Mouse (Mus musculus) hindbrain, embryonic 16.5 days (tissue): ENCODE results near the gene Cnot11. TPM values are rescaled to one million over a fixed set of nuclear protein-coding genes. Genes with fewer than 3 reads are reported as not detected.

ENCODE experiments used
- ATAC-seq: fragments of 200-750 bp; cut with Nextera tagmentation; 2 replicates; pipeline ENCODE4 v1.8.0; 2017; ENCODE audit warnings: moderate TSS enrichment, moderate library complexity
- H3K27ac ChIP-seq: fragments of 300-500 bp; sonication (generic); 2 replicates; pipeline ENCODE4 v1.5.1; 2014; ENCODE audit warnings: low read depth, mild to moderate bottlenecking, control low read depth, low read length, moderate library complexity
- H3K27me3 ChIP-seq: fragments of 300-500 bp; sonication (generic); replicated peaks from 2 replicates; pipeline ENCODE4 v1.6.1; 2014; ENCODE audit warnings: low read length; ENCODE audit not compliant: control insufficient read depth, insufficient read depth
- H3K36me3 ChIP-seq: fragments of 300-500 bp; sonication (generic); 2 replicates; pipeline ENCODE4 v1.6.1; 2014; ENCODE audit warnings: mild to moderate bottlenecking, low read length, moderate library complexity, mixed read lengths; ENCODE audit not compliant: control insufficient read depth, insufficient read depth
- H3K4me1 ChIP-seq: fragments of 300-500 bp; sonication (generic); 2 replicates; pipeline ENCODE4 v1.6.1; 2014; ENCODE audit warnings: low read depth, low read length; ENCODE audit not compliant: control insufficient read depth, insufficient read depth
- H3K4me2 ChIP-seq: fragments of 300-500 bp; sonication (generic); 2 replicates; pipeline ENCODE4 v1.6.1; 2014; ENCODE audit warnings: mild to moderate bottlenecking, low read length, control low read depth, moderate library complexity
- H3K4me3 ChIP-seq: fragments of 300-500 bp; sonication (generic); 2 replicates; pipeline ENCODE4 v1.5.1; 2014; ENCODE audit warnings: mild to moderate bottlenecking, low read length, control low read depth, moderate library complexity
- H3K9ac ChIP-seq: fragments of 300-500 bp; sonication (generic); 2 replicates; pipeline ENCODE4 v1.6.1; 2014; ENCODE audit warnings: low read depth, mild to moderate bottlenecking, control low read depth, low read length, moderate library complexity
- H3K9me3 ChIP-seq: fragments of 300-500 bp; sonication (generic); 2 replicates; pipeline ENCODE4 v1.6.1; 2014; ENCODE audit warnings: mild to moderate bottlenecking, low read length, moderate library complexity; ENCODE audit not compliant: control insufficient read depth
- WGBS: fragments of 180-500 bp; shearing (Covaris S2); extraction: QIAGEN DNeasy Blood & Tissue Kit; methylation state at CpG from one replicate; pipeline ENCODE4 v1.1.7; 2014; 5-methylcytosine and 5-hydroxymethylcytosine counted together
- polyA plus RNA-seq: library from polyadenylated mRNA; unstranded; fragments of >200 nt; fragmentation: Nextera tagmentation; extraction: Ambion mirVana; gene quantifications from 2 replicates; pipeline ENCODE4 v1.2.1, GENCODE M21; 2015

The Cnot11 gene
- polyA plus RNA-seq, 1 experiment from 2014 or later: 11.4 TPM

DNA sequence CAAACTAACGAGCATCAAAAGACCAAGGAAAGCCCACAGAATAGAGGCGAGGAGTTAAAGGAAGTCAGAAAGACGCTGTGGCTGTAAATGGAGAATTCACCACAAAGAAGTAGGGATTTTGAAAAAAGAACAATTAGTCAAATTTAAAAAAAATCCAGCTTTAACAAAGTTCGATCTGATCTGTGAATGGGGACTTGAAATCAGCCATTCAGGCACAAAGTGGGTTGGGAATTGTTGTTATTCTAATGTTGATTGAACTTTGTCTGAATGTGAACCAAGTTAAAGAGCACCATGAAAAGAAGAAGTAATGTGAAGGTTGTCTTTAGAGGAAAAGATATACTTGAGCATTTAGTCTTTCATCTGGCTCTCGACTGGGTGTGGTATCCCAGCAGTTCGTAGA lies 6.5 kb upstream of the Cnot11 start:
- H3K9ac ChIP-seq: no peak overlapping the region
- H3K27me3 ChIP-seq: no peaks in the 10 kb centered on the region
- no peaks in the 10 kb centered on the region for H3K4me1 ChIP-seq
- H3K36me3 ChIP-seq: no peaks in the 10 kb centered on the region
- no peak overlapping the region for H3K27ac ChIP-seq
- H3K4me3 ChIP-seq: no peak overlapping the region
- H3K9me3 ChIP-seq: no peaks in the 10 kb centered on the region
- no peak overlapping the region for H3K4me2 ChIP-seq
- WGBS: 48% methylated on average over 6 of the region's 6 CpGs
- ATAC-seq: no peak

- ATAC-seq: no peak
- H3K9ac ChIP-seq: no peak overlapping the region
- H3K4me3 ChIP-seq: no peak overlapping the region
- H3K36me3 ChIP-seq: no peaks in the 10 kb centered on the region
- no peaks in the 10 kb centered on the region for H3K27me3 ChIP-seq
- 43% methylated on average over 13 of the region's 13 CpGs for WGBS
- no peak overlapping the region for H3K27ac ChIP-seq
- no peaks in the 10 kb centered on the region for H3K4me1 ChIP-seq
- no peaks in the 10 kb centered on the region for H3K9me3 ChIP-seq
- H3K4me2 ChIP-seq: no peak overlapping the region
Observed at GRCm38 (mm10) chr1:39530258-39530943, 4.4 kb upstream of the Cnot11 start.

DNA sequence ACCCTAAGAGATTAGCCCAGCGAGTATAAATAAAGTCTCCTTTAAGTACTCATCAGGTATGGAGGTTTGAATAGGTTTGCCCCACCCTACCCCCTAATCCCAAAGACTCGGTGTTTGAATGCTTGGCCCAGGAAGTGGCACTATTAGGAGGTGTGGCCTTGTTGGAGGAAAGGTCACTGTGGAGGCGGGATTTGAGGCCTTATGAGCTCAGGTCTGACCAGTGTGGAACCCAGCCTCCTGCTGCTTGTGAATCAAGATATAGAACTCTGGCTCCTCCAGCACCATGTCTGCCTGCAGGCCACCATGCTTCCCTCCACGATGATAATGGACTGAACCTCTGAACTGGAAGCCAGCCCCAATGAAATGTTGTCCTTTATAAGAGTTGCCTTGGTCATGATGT lies 3.8 kb upstream of the Cnot11 start:
- Histone ChIP-seq H3K36me3 (no peaks in the 10 kb centered on the region), H3K27me3 (no peaks in the 10 kb centered on the region), H3K9me3 (no peaks in the 10 kb centered on the region), H3K4me2 (no peak overlapping the region), H3K9ac (no peak overlapping the region), H3K4me3 (no peak overlapping the region), H3K4me1 (no peaks in the 10 kb centered on the region), H3K27ac (no peak overlapping the region)
- WGBS: 76% methylated on average over 4 of the region's 4 CpGs
- ATAC-seq: no peak

GRCm38 (mm10) chr1:39533917-39534316 lies 875 bp upstream of the Cnot11 start:
- no peaks in the 10 kb centered on the region for H3K27me3 ChIP-seq
- no peak overlapping the region for H3K4me3 ChIP-seq
- no peak for ATAC-seq
- 27% methylated on average over 3 of the region's 3 CpGs for WGBS
- no peak overlapping the region for H3K9ac ChIP-seq
- peaks cover 8% of the 10 kb centered on the region; the same call in 1 of the 2 replicates for H3K36me3 ChIP-seq
- no peak overlapping the region for H3K4me2 ChIP-seq
- H3K27ac ChIP-seq: no peak overlapping the region
- H3K9me3 ChIP-seq: no peaks in the 10 kb centered on the region
- H3K4me1 ChIP-seq: peaks cover 13% of the 10 kb centered on the region

- Histone ChIP-seq H3K36me3 (peaks cover 25% of the 10 kb centered on the region), H3K4me2 (peak overlapping the region; percentile 94), H3K27me3 (no peaks in the 10 kb centered on the region), H3K4me1 (peaks cover 13% of the 10 kb centered on the region), H3K4me3 (peak overlapping the region; percentile 96), H3K27ac (peak overlapping the region; percentile 92), H3K9me3 (no peaks in the 10 kb centered on the region), H3K9ac (peak overlapping the region; percentile 98)
- under 1% methylated on average over 92 of the region's 100 CpGs for WGBS
- peak; percentile 92 for ATAC-seq
Observed at GRCm38 (mm10) chr1:39535515-39536311, 921 bp downstream of the Cnot11 start.

- H3K9ac ChIP-seq: peak overlapping the region; percentile 98
- no peaks in the 10 kb centered on the region for H3K9me3 ChIP-seq
- no peak for ATAC-seq
- H3K4me3 ChIP-seq: peak overlapping the region; percentile 96
- peaks cover 28% of the 10 kb centered on the region for H3K36me3 ChIP-seq
- H3K4me2 ChIP-seq: peak overlapping the region; percentile 94
- no peaks in the 10 kb centered on the region for H3K27me3 ChIP-seq
- WGBS: 38% methylated on average over 7 of the region's 7 CpGs
- no peak overlapping the region for H3K27ac ChIP-seq
- peaks cover 13% of the 10 kb centered on the region for H3K4me1 ChIP-seq
Observed at GRCm38 (mm10) chr1:39536701-39537100, 1.9 kb downstream of the Cnot11 start.

DNA sequence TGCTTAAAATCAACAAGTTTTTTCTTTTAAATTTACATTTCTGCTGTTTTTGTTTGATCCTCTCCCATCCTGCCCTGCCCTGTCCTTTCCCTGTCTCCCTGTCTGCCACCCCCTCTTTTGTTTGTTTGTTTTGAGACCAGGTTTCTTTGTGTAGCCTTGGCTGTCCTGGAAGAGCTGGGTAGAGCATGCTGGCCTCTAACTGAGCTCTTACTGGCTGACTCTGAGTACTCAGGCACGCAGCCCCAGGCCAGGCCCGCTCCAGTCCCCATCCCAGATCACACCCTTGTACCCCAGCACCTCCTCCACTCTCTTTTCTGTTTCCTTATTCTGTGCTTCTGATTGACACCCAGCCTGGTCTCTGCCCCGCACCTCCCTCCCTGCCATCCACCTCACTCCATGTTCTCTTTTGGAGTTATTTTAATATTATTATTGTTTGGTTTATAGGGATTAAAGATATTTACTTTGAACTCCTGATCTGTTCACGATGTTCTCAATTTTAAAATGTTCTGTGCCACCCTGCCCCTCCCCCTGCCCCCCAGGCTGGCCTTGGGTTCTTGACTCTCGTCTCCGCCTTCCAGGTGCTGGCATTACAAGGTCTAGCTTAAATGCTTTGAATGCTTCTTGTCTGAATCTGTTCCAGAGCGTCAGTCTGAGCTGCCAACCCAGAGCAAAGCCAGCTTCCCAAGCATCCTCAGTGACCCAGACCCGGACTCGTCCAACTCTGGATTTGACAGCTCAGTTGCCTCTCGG lies 3.0 kb downstream of the Cnot11 start:
- no peaks in the 10 kb centered on the region for H3K9me3 ChIP-seq
- H3K4me1 ChIP-seq: peaks cover 13% of the 10 kb centered on the region
- H3K27me3 ChIP-seq: no peaks in the 10 kb centered on the region
- H3K4me3 ChIP-seq: no peak overlapping the region
- H3K36me3 ChIP-seq: peaks cover 36% of the 10 kb centered on the region
- H3K4me2 ChIP-seq: no peak overlapping the region
- ATAC-seq: no peak
- WGBS: 89% methylated on average over 10 of the region's 10 CpGs
- H3K9ac ChIP-seq: no peak overlapping the region
- H3K27ac ChIP-seq: no peak overlapping the region

DNA sequence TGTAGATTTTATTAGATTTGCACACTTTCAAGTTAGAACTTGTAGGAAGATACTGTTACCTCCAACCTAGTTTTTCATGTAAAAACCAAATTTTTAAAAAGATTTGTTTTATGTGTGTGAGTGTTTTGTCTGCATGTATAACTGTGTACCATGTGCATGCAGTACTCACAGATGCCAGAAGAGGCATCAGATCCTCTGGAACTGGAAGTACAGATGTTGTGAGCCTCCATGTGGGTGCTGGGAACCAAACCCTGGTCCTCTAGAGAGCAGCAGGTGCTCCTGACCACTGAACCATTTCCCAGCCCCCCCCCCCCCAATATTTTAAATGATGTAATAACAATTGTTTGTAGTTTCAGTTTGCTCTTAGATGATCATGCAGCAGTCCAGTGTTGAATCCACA lies 5.8 kb downstream of the Cnot11 start:
- H3K27me3 ChIP-seq: no peaks in the 10 kb centered on the region
- H3K27ac ChIP-seq: no peak overlapping the region
- peaks cover 13% of the 10 kb centered on the region for H3K4me1 ChIP-seq
- H3K4me3 ChIP-seq: no peak overlapping the region
- H3K4me2 ChIP-seq: no peak overlapping the region
- H3K9me3 ChIP-seq: no peaks in the 10 kb centered on the region
- H3K9ac ChIP-seq: no peak overlapping the region
- peaks cover 41% of the 10 kb centered on the region for H3K36me3 ChIP-seq
- ATAC-seq: no peak

GRCm38 (mm10) chr1:39545589-39545988 lies 10.8 kb downstream of the Cnot11 start:
- Histone ChIP-seq H3K27ac (no peak overlapping the region), H3K4me3 (no peak overlapping the region), H3K4me1 (no peaks in the 10 kb centered on the region), H3K9me3 (no peaks in the 10 kb centered on the region), H3K4me2 (no peak overlapping the region), H3K27me3 (no peaks in the 10 kb centered on the region), H3K9ac (no peak overlapping the region), H3K36me3 (peaks cover 26% of the 10 kb centered on the region)
- 89% methylated on average over 7 of the region's 7 CpGs for WGBS
- no peak for ATAC-seq
